Mouse (Mus musculus) erythroblast, embryonic 14.5 days (primary cell): ENCODE measurements around the gene Slc9a3r1.

Source experiments
- GATA1 ChIP-seq: IDR thresholded peaks from 2 replicates; pipeline ENCODE4 v1.6.1; 2012; ENCODE audit warnings: low read length, inconsistent platforms, mixed read lengths
- TAL1 ChIP-seq: IDR thresholded peaks from 3 replicates; pipeline ENCODE4 v1.6.1; 2012; ENCODE audit warnings: low read length, inconsistent platforms, mixed read lengths

- TF ChIP-seq GATA1 (no peak), TAL1 (no peak)
Observed at GRCm38 (mm10) chr11:115151755-115152429, 11.2 kb upstream of the Slc9a3r1 start.
